Mouse (Mus musculus) CD4-positive, CD25-positive, alpha-beta regulatory T cell, adult 4 months (primary cell): ENCODE measurements around the gene Mab21l3. TPM values are rescaled to one million over a fixed set of nuclear protein-coding genes. Genes with fewer than 3 reads are reported as not detected.
"Not testable (repeated sequence)": the region's sequence is repeated elsewhere in the genome, so short reads cannot be mapped to it uniquely, and the experiment has no call there.

Source experiments
- ATAC-seq: one replicate; pipeline ENCODE4 v1.8.0; 2017
- polyA plus RNA-seq, 2 experiments: library from polyadenylated mRNA; unstranded; fragments of 100-300 nt; shearing (Covaris generic); gene quantifications; one replicate each; pipeline ENCODE4 v1.2.1; 2017

The Mab21l3 gene
- polyA plus RNA-seq, 2 experiments from 2014 or later: not detected

- no peak for ATAC-seq
These were observed 9.4 kb downstream of the Mab21l3 start for GRCm38 (mm10) chr3:101839327-101839726.

GRCm38 (mm10) chr3:101836971-101837370 is 11.8 kb downstream of the Mab21l3 start:
- no peak for ATAC-seq

GRCm38 (mm10) chr3:101836532-101836931 is 12.2 kb downstream of the Mab21l3 start:
- ATAC-seq: no peak

- no peak for ATAC-seq
These were observed 12.7 kb downstream of the Mab21l3 start for GRCm38 (mm10) chr3:101836045-101836444.

- ATAC-seq: no peak
These were observed 17.4 kb downstream of the Mab21l3 start for GRCm38 (mm10) chr3:101831189-101831858.

- ATAC-seq: no peak
These were observed 18.7 kb downstream of the Mab21l3 start for GRCm38 (mm10) chr3:101829881-101830616.

- ATAC-seq: no peak
These were observed 20.2 kb downstream of the Mab21l3 start for GRCm38 (mm10) chr3:101828595-101828994.

GRCm38 (mm10) chr3:101827220-101827715 is 21.5 kb downstream of the Mab21l3 start:
- no peak for ATAC-seq

GRCm38 (mm10) chr3:101824338-101824737 is 24.4 kb downstream of the Mab21l3 start:
- ATAC-seq: no peak

- ATAC-seq: no peak
These were observed 26.7 kb downstream of the Mab21l3 start for GRCm38 (mm10) chr3:101822052-101822451.

GRCm38 (mm10) chr3:101820708-101821107 is 28.1 kb downstream of the Mab21l3 start:
- not testable (repeated sequence) for ATAC-seq

- no peak for ATAC-seq
These were observed 32.8 kb downstream of the Mab21l3 start for GRCm38 (mm10) chr3:101816006-101816405.

GRCm38 (mm10) chr3:101814790-101815189 is 34.0 kb downstream of the Mab21l3 start:
- ATAC-seq: no peak

- peak; percentile 95 for ATAC-seq
These were observed 36.3 kb downstream of the Mab21l3 start for GRCm38 (mm10) chr3:101812341-101812962.

- ATAC-seq: no peak
These were observed 36.8 kb downstream of the Mab21l3 start for GRCm38 (mm10) chr3:101811931-101812330.

- no peak for ATAC-seq
These were observed 41.1 kb downstream of the Mab21l3 start for GRCm38 (mm10) chr3:101807646-101808045.

GRCm38 (mm10) chr3:101806941-101807340 is 41.8 kb downstream of the Mab21l3 start:
- ATAC-seq: no peak

GRCm38 (mm10) chr3:101806149-101806548 is 42.6 kb downstream of the Mab21l3 start:
- ATAC-seq: peak; percentile 83

- no peak for ATAC-seq
These were observed 43.2 kb downstream of the Mab21l3 start for GRCm38 (mm10) chr3:101805562-101806004.

GRCm38 (mm10) chr3:101804971-101805561 is 43.7 kb downstream of the Mab21l3 start:
- no peak for ATAC-seq

GRCm38 (mm10) chr3:101804331-101804730 is 44.4 kb downstream of the Mab21l3 start:
- ATAC-seq: no peak

GRCm38 (mm10) chr3:101803764-101804163 is 45.0 kb downstream of the Mab21l3 start:
- no peak for ATAC-seq

- no peak for ATAC-seq
These were observed 46.0 kb downstream of the Mab21l3 start for GRCm38 (mm10) chr3:101802746-101803145.
